Mouse (Mus musculus): ENCODE results near the gene Tcf7l2.
A peak's percentile ranks its signal among the peaks of the same experiment; 100 is the strongest.

Tcf7l2 gene

DNA sequence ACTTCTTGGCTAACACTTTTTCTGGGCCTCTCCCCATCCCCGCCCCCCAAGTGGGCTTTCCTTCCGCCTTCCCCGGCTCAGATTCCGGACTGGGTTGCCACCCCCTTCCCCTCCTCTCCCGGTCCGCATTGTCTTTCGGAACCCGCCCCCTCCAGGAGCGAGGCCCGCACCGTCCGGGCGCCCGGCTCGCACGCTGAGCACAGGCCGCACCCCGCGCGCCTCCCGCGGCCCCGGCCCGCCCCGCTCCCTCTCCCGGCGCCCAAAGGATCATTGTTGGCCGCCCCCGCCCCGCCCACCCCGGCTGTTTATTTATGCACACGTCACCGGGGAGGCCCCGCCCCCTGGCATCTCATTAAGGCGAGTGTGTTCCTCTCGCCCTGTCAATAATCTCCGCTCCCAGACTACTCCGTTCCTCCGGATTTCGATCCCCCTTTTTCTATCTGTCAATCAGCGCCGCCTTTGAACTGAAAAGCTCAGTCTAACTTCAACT lies at the start of gene Tcf7l2:
Gene Tcf7l2, plus strand, starts transcription at position 382 of the 490 bp plus-strand sequence.
- peak; percentile 84 for DNase-seq

DNA sequence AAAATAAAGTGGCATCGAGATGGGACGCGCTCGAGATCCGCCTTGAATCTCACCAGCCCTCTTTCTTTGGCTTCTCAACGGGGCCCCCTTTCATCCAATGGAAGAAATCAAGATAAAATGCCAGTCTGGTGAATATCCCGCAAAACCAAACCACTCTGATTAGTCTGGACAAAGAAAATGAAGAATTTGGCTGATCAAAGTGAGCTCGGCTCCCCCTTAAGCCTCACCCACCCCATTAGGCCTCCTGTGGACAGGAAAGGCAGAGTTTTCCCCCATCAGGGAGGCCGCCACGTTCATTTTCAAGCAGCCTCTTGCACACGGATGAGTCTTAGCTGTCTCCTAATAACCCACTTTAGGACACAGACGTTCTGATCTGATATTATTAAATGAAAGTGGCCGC lies 47.0 kb upstream of the Tcf7l2 start:
- no peak for DNase-seq

DNA sequence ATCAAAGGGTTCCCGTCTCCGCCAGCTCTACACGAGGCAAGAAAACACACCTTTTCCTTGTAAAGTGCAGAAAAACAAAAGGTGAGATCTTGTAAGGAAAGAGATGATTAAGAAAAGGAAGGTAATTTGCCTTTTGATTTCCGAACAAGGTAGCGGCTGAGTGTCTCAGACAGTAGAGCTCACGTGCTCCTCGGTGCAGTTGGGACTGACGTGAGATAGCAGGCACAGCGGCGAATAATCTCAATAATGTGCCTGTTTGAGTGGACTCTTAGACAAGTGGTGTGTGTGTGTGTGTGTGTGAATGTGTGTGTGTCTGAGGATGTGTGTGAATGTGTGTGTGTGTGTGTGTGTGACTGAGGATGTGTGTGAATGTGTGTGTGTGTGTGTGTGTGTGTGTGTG lies 46.2 kb upstream of the Tcf7l2 start:
- no peak for DNase-seq

DNA sequence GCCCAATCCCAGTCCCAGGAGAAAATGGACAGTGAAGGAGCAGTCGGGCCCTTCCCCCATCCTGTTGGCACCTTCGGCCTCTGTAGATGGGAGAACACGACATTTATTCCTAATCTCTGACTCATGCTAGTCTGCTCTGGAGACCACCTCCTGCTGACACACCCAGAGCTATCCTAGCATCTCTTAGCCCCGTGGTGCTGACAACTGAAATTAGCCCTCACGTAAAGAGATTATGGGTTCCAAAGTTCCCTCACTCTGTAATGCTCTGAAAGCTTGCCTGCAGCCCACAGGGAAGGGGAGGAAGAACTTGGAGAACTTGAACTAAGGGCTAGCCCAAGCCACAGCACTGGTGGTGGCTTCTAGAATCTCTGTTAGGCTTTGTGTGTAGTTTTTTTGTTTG lies 42.7 kb upstream of the Tcf7l2 start:
- DNase-seq: no peak

DNA sequence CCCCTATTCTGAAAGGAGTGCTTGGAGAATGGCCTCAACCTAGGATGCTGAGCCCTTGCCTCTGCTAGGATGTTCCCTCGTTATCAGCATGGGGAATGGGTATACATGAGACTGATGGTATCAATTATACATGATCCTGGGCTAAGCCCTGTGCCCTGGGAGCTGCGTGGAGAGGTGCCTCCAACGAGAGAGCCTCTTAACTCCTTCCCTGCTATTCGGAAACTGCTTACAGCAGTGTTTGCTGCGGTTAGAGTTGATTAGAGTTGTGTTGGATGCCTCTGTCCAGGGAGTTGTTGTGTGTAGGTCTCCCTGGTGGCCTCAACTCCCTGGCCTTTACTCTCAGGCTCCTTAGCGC lies 41.4 kb upstream of the Tcf7l2 start:
- DNase-seq: no peak

DNA sequence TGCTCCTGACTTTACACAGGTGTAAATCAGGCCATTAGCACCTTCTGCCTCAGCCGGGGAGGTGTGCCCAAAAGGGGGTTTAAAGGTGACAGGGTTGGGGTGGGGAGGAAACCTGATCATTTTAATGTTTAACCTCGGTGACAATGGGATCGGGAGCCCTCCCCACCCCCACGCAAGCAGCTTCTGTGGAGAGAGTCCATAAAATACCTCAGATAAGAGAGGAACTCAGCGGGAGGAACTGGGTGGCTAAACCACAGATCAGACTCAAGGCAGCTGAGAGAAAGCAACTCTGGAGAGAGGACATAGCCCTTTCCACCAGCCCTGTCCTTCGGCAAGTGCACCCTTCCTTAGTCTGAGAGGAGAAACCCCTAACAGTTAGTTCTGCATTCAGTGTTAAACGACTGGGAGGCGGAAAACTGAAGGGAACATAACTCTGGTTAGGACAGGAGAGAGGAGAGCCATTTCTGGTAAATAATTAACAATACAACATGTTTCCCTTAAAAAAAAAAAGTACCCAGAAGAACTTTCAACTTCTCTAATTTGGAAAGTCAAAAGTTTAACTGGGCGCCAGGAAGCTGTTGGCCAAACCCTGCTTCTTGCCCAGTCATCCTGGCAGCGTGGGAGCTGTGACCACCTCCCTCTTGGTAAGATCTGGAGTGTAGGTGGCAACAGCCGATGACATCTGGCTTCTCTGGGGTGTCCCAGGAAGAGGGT lies 40.9 kb upstream of the Tcf7l2 start:
- no peak for DNase-seq

DNA sequence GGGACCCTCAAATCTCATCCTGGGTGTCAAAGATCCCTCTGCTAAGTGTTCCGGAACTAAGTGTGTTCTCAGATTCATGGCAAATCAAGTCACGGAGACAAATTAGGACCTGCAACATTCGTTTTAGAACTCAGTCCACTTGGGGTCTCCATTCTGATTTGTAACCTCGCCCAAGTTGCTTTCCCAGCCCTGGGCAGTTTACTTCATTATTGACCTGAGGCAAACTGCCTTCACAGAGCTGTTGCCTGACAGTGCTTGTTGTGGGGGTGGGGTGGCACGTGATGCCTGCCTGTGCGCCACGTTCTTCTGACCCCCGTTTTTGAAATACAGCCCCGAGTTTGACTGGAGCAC lies 40.4 kb upstream of the Tcf7l2 start:
- DNase-seq: no peak

DNA sequence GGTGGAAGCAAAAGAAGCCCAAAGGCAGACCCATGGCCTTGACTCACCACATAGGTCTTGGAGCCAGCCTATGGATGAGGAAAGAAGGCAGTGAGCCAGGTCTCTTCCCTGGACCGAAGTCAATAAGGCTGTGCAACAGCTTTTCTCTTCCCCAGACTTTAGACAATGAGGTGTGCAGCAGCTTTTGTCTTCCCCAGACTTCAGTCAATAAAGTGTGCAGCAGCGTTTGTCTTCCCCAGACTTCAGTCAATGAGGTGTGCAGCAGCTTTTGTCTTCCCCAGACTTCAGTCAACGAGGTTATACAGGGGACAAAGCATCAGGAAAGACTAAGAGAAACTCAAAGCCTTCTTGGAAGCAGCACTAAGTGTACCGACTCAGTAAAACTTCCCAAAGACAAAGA lies 39.5 kb upstream of the Tcf7l2 start:
- DNase-seq: no peak

DNA sequence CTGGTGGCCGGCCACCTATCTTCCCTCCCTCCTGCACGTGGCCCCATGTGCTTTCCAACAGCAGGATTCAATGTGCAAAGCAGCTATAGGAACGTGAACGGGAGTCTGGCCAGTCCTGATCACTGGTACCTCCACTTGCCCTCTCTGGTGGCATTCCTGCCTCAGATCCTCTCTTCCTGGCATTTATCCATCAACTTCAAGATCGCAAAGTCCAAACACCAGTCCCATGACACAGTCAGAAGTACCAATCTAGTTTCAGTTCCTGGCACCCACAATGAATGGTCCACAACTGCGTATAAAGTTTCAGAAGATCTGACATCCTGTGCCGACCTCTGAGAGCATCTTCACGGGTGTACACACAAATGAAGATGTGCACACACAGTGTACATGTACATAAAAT lies 38.9 kb upstream of the Tcf7l2 start:
- no peak for DNase-seq

DNA sequence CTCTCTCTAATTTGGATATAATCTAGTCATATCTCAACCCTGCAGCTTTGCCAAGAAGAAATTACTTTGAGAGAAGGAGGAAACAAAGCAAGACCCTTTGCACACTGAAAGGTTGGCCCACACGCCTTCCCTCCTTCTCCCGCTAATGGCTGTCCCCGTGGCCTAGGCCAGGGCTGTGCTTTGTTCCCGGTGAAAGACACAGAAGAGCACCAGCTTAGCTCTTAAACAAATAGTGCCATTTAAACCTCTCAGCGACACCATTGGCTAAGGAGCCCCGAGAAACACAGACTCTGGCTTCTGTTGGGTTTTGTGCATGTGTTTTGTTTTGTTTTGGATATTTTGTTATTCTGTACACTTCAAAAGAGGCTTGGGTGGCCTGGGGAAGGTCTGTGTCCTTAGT lies 37.5 kb upstream of the Tcf7l2 start:
- no peak for DNase-seq

DNA sequence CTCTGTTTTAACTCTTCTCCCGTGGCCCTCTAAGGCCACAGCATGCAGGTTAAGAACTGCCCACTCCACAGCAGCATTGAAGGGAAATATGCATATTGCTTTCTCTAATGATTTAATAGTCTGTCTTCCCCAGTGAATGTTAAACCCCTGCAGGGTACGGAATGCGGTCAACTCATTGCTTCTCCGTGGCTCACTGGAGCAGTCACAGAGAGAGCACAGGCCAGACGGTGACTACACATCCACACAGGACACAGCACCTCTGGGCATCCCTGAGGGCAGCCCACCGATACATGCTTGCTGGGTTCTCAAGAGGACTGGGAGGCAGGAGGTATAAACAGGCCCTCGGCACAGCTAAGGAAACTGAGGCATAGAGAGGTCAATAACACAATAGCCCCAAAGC lies 35.3 kb upstream of the Tcf7l2 start:
- no peak for DNase-seq

DNA sequence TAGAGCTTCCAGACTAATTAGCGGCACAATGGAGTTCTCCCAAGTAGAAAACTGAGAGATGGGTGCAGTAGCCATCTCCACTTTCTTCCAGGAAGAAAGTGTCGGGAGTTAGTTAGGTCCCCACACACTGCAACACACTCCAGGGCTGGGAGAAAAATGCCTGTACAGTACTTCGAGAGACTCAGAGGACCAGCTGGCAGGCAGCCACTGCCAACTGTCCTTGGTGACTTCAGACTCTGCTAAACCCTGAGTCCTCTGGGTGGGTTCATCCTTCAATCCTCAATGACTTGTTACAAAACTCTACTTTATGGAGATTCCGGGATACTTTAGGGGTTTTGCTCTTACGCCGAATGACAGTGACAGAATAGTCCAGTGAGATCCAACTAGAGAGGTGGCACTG lies 34.8 kb upstream of the Tcf7l2 start:
- DNase-seq: no peak

DNA sequence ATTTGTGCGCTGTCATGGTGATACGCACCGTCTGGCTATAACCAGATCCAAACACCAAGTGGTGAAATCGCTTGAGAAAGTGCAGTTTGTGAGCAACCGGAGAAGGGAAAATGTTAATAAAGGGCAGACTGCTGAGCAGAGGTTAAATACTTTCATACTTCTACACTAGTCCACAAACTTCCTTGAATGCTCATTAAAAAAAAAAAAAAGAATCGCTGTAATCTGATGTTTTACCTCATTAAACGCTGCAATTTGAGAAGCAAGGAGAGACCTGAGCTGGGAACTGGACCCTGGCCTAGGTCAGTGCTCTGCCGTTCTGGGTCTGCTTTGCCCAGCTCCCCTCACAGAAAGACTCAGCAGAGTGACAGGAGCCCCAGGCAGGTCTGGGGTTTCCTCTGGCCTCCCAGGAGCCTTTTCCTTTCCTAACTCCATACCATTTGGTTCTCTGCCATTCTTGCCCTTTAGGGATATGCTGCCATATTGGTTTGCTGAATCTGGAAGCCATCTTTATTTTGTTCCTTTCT lies 33.5 kb upstream of the Tcf7l2 start:
- DNase-seq: no peak

DNA sequence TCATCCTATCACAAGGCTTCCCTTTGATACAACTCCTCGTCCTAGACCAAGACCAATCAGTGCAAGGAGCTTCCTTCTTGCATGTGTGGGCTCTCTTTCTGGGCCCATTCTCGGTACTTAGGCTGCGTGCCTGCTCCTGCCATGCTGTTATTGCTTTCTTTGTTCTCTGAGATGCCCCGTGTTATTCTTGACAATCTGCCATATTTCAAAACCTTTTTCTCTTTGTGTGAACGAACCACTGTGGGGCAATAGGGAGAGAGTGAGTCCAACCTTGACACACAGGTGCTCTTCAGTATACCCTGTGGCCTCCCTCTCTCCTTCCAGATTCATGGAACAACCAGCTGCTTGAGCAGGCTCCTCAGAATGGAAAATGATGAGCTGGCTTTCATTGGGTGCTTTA lies 30.8 kb upstream of the Tcf7l2 start:
- no peak for DNase-seq

DNA sequence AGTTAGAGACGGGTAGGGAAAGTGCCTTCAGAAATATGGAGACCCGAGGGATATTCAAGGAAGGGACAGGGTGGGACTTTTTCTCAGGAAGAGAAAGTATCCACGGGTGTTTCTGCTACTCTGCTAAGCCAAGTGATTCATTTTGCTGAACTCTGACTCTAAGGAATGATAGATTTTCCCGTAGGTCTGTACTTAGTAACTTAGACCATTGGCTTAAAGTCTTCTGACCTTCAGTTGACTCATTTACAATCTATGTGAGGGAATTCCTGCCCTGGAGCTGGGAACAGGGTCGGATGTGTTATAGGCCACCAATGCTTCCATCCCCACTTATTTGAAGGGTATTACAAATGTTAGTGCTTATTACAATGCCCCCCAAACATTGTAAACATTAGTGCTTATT lies 29.9 kb upstream of the Tcf7l2 start:
- no peak for DNase-seq

DNA sequence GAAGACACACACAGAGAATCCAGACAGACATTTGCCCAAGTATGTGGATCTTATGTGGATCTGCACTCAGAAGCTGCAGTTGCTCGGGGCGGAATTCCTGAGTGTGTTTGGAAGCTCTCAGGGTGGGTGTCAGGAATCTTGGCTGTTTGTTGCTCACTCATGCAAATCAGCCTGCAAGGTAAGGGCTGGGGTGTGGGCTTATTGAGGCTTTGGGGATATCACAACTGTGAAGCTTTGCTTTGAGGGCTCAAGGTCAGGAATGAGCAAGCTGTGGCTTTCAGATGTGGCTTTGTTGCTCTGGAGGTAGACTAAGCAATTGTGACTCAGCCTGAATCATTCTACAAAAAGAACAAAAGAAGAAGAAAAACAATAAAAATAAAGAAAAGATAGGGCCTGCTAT lies 28.9 kb upstream of the Tcf7l2 start:
- DNase-seq: no peak

DNA sequence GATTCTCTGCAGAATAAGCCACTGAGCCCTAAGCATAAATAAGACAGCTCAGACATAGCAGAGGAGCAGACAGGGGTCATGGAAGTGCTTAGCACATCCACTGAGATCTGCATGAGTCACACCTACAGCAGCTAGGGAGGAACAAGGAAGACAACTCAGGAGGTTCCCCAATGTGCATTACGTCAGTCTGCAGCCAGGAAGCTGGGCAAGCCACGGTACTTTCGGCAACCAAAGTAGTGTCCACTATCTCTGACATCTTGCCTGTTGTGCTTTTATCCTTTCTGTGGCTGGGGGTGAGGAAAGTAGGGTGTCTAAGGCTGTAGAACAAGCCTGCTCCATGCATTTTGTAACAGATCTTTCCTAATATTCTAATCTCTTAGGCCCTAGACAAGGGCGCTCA lies 27.6 kb upstream of the Tcf7l2 start:
- DNase-seq: no peak

DNA sequence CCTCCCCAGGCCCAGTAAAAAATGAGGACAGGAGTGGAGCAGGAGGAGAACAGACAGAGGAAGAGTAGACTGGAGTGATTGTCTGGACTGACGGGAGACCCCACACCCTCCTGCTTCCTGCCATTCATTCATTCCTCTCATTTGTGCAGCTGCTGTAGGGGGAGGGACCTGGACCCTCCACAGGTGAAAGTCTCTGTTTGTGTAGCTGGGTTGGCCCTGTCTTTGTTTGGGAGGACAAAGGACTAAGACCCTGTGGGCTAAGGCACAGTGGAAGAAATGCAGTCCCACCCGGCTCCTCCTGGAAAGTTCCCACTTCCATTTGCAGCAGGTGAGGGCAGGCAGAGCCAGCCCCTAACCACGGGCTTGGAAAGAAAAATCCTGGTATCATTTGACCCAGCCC lies 27.0 kb upstream of the Tcf7l2 start:
- DNase-seq: no peak

DNA sequence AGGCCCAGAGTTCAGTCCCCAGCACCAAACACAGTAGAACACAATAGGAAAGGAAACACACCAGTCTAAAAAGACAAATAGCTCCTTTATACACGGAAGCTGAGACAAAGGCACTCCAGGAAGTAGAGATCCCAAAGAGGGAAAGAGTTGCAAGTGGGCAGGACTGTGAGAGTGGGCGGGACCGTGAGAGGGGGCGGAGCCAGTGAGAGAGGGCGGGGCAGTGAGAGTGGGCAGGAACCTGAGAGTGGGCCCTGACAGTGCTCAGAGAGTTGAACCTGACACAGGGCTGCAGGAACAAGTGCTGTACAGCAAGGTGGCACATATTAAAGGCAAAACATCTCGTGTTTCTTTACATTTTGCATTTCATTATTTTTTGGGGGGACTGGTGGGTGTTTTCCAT lies 22.5 kb upstream of the Tcf7l2 start:
- DNase-seq: peak; percentile 11

DNA sequence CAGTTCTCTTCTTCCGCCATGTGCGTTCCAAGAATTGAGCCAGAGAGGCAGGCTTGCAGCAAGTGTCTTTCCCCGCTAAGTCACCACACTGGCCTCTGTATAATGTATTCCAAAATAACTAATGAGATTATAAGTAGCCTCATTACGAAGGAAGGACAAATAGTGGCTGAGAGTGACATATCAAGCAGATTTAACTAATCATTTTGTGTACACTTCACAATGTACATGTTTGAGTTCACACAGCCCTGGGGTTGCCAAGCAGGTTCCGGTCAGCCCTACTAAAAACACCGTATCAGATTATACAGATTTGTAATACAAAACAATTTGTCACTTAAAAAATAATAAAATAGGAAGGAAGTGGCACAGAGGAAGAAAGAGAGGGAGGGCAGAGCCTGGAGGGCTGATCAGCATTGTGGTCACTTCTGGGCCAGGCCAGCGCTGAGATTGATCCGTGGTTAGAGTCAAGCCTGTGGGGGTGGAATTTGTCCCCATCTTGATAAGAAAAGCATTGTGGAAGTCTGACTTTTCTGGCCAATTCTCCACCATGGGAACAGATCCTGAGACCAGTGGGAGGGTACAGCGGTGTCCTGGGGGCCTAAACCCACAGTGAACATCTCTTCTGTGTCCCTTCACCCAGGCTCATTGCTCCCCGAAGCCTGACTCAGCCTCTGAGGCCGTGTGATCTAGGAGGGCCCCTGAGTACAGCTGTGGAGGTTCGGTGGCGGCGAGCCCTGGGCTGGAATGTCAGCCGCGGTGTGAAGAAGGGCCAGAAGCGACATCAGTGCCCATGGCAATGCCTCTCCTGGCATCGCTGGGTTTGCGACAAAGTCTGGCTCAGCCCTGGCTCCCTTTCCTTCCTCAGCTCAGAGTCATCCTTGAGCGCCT lies 21.9 kb upstream of the Tcf7l2 start:
- DNase-seq: no peak

DNA sequence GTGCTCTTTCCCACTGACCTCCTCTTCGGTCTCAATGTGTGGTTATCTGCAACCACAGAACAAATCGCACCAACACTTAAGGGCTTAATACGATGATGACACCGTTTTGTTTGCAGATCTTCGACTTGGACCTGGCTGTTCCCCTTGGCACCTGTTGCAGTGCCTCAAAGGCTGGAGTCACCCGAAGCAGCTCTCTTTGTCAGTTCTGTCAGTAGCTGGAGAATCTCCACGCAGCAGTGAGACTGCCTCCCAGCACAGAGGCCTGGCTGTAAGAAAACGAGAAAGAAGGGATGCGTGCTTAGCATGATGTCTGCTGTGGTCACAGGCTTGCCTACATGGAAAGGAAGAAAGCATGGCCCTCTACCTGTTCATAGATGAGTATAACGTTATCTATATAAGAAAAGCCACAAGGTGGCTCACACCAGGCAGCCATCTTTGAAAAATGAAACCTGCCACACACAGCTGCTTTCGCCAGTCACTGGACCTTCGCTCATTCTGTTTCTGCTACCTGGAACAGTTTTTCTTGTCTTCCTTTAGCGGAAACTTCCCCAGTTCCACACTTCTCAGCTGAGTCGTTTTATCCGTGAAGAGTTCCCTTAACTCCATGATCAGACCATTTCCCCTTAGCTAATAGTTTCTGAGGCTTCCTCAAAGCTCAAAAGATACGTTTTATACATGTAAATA lies 21.1 kb upstream of the Tcf7l2 start:
- DNase-seq: no peak

DNA sequence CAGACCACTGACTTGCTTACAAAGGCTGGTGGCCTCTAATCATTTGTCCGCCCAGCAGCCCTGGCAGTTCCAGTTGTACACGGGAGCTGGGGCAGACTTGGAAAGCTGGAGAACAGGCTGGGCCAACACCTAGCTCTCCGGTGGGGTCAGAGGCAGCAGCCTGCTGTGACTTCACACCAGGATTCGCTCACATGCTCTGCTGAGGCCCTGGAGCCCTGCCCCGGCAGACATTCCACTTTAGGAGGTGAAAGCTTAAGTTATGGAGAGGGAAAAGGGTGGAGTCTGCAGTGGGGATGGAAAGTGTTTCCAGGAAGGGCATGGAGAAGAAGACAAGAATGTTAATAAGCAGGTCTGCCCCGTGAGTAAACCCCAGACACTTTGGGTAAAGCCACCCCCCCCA lies 19.2 kb upstream of the Tcf7l2 start:
- DNase-seq: no peak

DNA sequence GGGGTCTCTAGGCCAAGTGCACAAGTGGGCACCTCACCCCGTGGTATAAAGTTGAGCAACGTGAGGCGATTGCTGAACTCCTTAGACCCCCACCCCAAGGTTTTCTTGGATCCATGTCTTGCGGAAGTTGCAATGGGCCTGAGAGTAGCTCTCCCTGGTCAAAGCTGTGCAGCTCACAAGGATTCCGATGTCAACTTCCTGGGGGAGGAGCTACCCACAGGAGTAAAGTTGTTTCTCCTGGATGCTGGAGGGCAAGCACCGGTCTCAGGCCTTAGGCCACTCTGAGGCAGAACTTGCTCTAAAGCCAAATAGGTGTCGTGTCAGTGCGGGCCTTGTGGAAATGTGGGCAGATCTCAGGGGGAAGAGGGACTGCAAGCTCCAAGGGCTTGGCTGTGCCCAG lies 12.2 kb upstream of the Tcf7l2 start:
- DNase-seq: no peak

DNA sequence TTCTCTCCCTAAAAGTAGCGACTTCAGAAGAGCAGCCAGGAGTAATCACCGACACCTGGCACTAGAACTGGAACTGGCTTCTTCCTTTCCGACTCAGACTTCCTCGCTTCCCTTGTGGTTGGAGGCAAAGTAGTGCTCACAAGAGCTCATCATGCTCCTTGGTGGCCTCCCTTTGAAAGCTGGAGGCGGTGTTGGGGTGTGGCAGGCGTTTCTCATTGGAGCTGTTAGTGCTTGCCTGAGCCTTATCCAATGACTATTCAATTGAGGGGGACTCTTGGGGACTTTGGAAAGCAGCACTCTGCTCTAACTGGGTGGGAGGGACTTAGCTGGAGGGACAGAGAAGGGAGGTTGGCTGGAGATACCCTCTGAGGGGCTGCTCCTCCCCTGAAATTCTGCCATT lies 9.1 kb upstream of the Tcf7l2 start:
- DNase-seq: no peak

Measured in thymus, postnatal 14 days (tissue).